Mouse (Mus musculus): ENCODE results near the gene D2hgdh. TPM values are rescaled to one million over a fixed set of nuclear protein-coding genes. Genes with fewer than 3 reads are reported as not detected.
A peak's percentile ranks its signal among the peaks of the same experiment; 100 is the strongest.

Gene D2hgdh
- 6.6 TPM for polyA plus RNA-seq (2012; fragmentation: generic; extraction: Trizol)
- long read RNA-seq, experiment 1, partial matches to known transcripts, result 1 of 8 reads
- long read RNA-seq, experiment 1, other reads (novel, unspliced or antisense), result 2 of 8 reads
- long read RNA-seq, experiment 2, transcript D2hgdh-201 (10 exons, 3,232 nt), result major isoform, 34 of 72 reads
- long read RNA-seq, experiment 2, transcript D2hgdh-202 (10 exons, 3,459 nt), result minor isoform, 22 of 72 reads
- long read RNA-seq, experiment 2, partial matches to known transcripts, result 4 of 72 reads
- long read RNA-seq, experiment 2, other reads (novel, unspliced or antisense), result 12 of 72 reads

DNA sequence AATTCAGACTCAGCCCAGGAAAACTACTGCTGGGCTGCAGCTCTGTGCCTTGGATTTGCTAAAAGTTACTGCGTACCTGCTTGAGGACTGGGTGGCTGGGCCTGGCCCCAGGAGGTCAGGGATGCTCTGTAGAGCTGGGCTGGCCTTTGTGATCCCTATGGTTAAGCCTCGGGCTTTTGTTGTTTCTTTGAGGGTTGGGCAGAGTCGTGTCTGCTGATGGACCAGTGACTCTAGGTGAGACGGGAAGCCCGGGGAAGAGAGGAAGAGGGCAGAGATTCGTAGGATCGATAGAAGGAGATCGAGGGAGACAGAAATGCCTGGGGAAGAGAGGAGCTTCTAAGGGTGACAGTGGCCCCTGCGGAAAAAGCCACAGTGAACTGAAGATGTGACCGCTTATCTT, at the start of gene D2hgdh:
TSS of gene D2hgdh (plus strand) at position 301 of the 400 bp plus-strand sequence.
- H3K4me3 ChIP-seq (ENCODE audit: insufficient read depth, poor library complexity, severe bottlenecking), result peak within 1 kb of the TSS; percentile 35
- peak within 1 kb of the TSS; percentile 94 for H3ac ChIP-seq (ENCODE audit: control insufficient read depth, insufficient read length, low read depth)
- H3K79me3 ChIP-seq (ENCODE audit: low read depth), result no peaks in the 10 kb centered on the region
- TF ChIP-seq MYOD1 (IDR thresholded peaks at IDR 0.05; ENCODE audit: control insufficient read depth, insufficient read length, low read depth) (no peak), CTCF (IDR thresholded peaks at IDR 0.05; ENCODE audit: control insufficient read depth, insufficient read depth, insufficient read length) (no peak), MAX (IDR thresholded peaks at IDR 0.05) (no peak), USF1 (IDR thresholded peaks at IDR 0.05; ENCODE audit: low read depth) (no peak), FOSL1 (IDR thresholded peaks at IDR 0.05; ENCODE audit: insufficient read depth, low read length, poor library complexity, severe bottlenecking) (no peak), MYOG (IDR thresholded peaks at IDR 0.05; ENCODE audit: control insufficient read depth, extremely low read depth, insufficient read length) (no peak), CEBPB (IDR thresholded peaks at IDR 0.05; ENCODE audit: low read depth) (no peak)
- H3K27me3 ChIP-seq (ENCODE audit: control insufficient read depth, insufficient read depth, insufficient read length), result no peaks in the 10 kb centered on the region
- H3K36me3 ChIP-seq (ENCODE audit: control insufficient read depth, insufficient read depth), result peaks cover 13% of the 10 kb centered on the region
- H3K79me2 ChIP-seq (ENCODE audit: control insufficient read depth, insufficient read depth), result no peaks in the 10 kb centered on the region

DNA sequence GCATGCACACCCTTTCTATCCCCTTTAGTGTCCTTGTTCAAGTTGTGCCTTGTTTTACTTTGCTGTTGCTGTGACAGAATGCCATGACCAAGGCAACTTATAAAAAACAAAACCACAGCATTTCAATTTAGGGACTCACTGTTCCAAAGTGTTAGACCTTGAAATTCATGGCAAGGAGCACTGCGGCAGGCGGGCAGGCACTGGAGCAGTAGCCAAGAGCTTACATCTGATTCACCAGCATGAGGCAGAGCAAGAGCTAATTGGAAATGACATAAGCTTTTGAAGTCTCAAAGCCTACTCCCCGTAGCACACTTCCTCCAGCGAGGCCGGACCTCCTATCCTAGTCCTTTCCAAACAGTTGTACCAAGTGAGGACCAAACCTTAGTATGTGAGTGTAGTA, 48.0 kb upstream of the D2hgdh start:
- H3K36me3 ChIP-seq (ENCODE audit: control insufficient read depth, insufficient read depth), result peaks cover 56% of the 10 kb centered on the region

DNA sequence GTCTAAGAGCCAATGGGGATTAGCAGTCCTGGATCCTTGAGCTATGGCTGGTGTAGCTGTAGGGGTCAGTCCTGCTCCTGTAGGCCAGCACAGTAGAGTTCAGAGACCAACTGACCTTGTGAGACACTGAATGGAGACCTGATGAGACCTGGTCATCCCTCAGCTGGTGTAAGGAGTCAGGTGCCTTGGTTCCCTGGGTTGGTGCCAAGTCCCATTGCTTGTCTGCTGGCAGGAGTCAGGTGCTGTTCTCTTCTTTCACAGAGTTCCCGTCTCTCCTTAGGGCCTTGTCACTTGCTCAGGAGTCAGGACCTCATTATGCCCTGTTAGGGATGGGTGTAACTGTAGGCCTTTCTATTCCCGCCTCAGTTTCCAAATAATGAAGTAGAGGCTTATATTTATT, 37.8 kb upstream of the D2hgdh start:
- H3ac ChIP-seq (ENCODE audit: control insufficient read depth, insufficient read length, low read depth), result no peak overlapping the region
- no peaks in the 10 kb centered on the region for H3K79me2 ChIP-seq (ENCODE audit: control insufficient read depth, insufficient read depth)
- no peak for TF ChIP-seq FOSL1 (IDR thresholded peaks at IDR 0.05; ENCODE audit: insufficient read depth, low read length, poor library complexity, severe bottlenecking)
- TF ChIP-seq MAX (IDR thresholded peaks at IDR 0.05), result no peak
- TF ChIP-seq CEBPB (IDR thresholded peaks at IDR 0.05; ENCODE audit: low read depth), result no peak
- no peak for TF ChIP-seq CTCF (IDR thresholded peaks at IDR 0.05; ENCODE audit: control insufficient read depth, insufficient read depth, insufficient read length)
- no peak for TF ChIP-seq MYOD1 (IDR thresholded peaks at IDR 0.05; ENCODE audit: control insufficient read depth, insufficient read length, low read depth)
- no peak for TF ChIP-seq USF1 (IDR thresholded peaks at IDR 0.05; ENCODE audit: low read depth)
- no peak for TF ChIP-seq MYOG (IDR thresholded peaks at IDR 0.05; ENCODE audit: control insufficient read depth, extremely low read depth, insufficient read length)
- no peaks in the 10 kb centered on the region for H3K27me3 ChIP-seq (ENCODE audit: control insufficient read depth, insufficient read depth, insufficient read length)
- H3K4me3 ChIP-seq (ENCODE audit: insufficient read depth, poor library complexity, severe bottlenecking), result no peak overlapping the region
- no peaks in the 10 kb centered on the region for H3K79me3 ChIP-seq (ENCODE audit: low read depth)
- H3K36me3 ChIP-seq (ENCODE audit: control insufficient read depth, insufficient read depth), result peaks cover 81% of the 10 kb centered on the region

More for the DNA sequence above, 48.0 kb upstream of the D2hgdh start:
- no peaks in the 10 kb centered on the region for H3K27me3 ChIP-seq (ENCODE audit: control insufficient read depth, insufficient read depth, insufficient read length)
- no peak overlapping the region for H3ac ChIP-seq (ENCODE audit: control insufficient read depth, insufficient read length, low read depth)
- H3K79me2 ChIP-seq (ENCODE audit: control insufficient read depth, insufficient read depth), result no peaks in the 10 kb centered on the region
- TF ChIP-seq CEBPB (IDR thresholded peaks at IDR 0.05; ENCODE audit: low read depth) (no peak), MYOG (IDR thresholded peaks at IDR 0.05; ENCODE audit: control insufficient read depth, extremely low read depth, insufficient read length) (no peak), USF1 (IDR thresholded peaks at IDR 0.05; ENCODE audit: low read depth) (no peak), MAX (IDR thresholded peaks at IDR 0.05) (no peak), MYOD1 (IDR thresholded peaks at IDR 0.05; ENCODE audit: control insufficient read depth, insufficient read length, low read depth) (no peak), FOSL1 (IDR thresholded peaks at IDR 0.05; ENCODE audit: insufficient read depth, low read length, poor library complexity, severe bottlenecking) (no peak), CTCF (IDR thresholded peaks at IDR 0.05; ENCODE audit: control insufficient read depth, insufficient read depth, insufficient read length) (no peak)
- no peak overlapping the region for H3K4me3 ChIP-seq (ENCODE audit: insufficient read depth, poor library complexity, severe bottlenecking)
- peaks cover 2% of the 10 kb centered on the region for H3K79me3 ChIP-seq (ENCODE audit: low read depth)

DNA sequence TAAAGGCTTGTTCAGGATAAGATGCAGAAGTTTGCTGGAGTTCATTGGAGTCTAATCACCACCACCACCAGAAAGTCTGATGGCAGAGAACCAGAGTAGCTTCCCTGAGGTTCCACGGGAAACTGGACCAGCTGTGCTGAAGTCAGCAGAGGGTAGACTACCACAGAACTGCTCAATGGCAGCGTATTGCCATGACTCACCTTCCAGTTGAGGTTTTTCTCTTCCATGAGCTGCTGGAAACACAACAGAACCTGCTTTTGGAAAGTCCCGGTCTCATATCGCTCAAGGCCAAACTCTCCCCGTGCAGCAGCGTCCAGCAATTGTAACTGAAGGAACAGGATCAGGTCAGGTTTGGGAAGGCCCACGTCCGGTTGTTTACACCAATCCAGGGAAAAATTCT, 30.2 kb upstream of the D2hgdh start:
- TF ChIP-seq CEBPB (IDR thresholded peaks at IDR 0.05; ENCODE audit: low read depth) (no peak), FOSL1 (IDR thresholded peaks at IDR 0.05; ENCODE audit: insufficient read depth, low read length, poor library complexity, severe bottlenecking) (no peak), USF1 (IDR thresholded peaks at IDR 0.05; ENCODE audit: low read depth) (no peak), MAX (IDR thresholded peaks at IDR 0.05) (no peak), CTCF (IDR thresholded peaks at IDR 0.05; ENCODE audit: control insufficient read depth, insufficient read depth, insufficient read length) (no peak), MYOG (IDR thresholded peaks at IDR 0.05; ENCODE audit: control insufficient read depth, extremely low read depth, insufficient read length) (no peak), MYOD1 (IDR thresholded peaks at IDR 0.05; ENCODE audit: control insufficient read depth, insufficient read length, low read depth) (no peak)
- H3K79me2 ChIP-seq (ENCODE audit: control insufficient read depth, insufficient read depth), result peaks cover 37% of the 10 kb centered on the region
- H3K27me3 ChIP-seq (ENCODE audit: control insufficient read depth, insufficient read depth, insufficient read length), result no peaks in the 10 kb centered on the region
- H3ac ChIP-seq (ENCODE audit: control insufficient read depth, insufficient read length, low read depth), result no peak overlapping the region
- no peak overlapping the region for H3K4me3 ChIP-seq (ENCODE audit: insufficient read depth, poor library complexity, severe bottlenecking)
- peaks cover 12% of the 10 kb centered on the region for H3K79me3 ChIP-seq (ENCODE audit: low read depth)
- peaks cover 89% of the 10 kb centered on the region for H3K36me3 ChIP-seq (ENCODE audit: control insufficient read depth, insufficient read depth)

DNA sequence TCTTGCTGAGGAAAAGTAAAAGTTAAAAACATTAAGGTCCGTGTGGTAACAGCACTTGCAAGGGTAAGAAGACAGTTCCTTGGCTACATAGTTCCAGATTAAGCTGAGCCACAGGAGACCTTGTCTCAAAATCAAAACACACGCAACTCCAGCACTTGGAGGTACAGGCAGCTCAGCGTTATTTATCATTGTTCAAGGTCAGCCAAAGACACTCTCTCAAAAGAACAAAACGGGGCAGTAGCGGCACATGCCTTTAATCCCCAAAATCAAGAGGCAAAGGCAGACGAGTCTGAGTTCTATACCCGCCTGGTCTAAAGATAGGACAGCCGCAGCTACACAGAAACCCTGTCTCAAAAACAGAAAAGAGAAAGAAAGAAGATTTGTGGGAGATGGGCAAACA, 28.8 kb upstream of the D2hgdh start:
- H3ac ChIP-seq (ENCODE audit: control insufficient read depth, insufficient read length, low read depth), result no peak overlapping the region
- H3K79me2 ChIP-seq (ENCODE audit: control insufficient read depth, insufficient read depth), result peaks cover 50% of the 10 kb centered on the region
- no peak overlapping the region for H3K4me3 ChIP-seq (ENCODE audit: insufficient read depth, poor library complexity, severe bottlenecking)
- peaks cover 91% of the 10 kb centered on the region for H3K36me3 ChIP-seq (ENCODE audit: control insufficient read depth, insufficient read depth)
- H3K79me3 ChIP-seq (ENCODE audit: low read depth), result peaks cover 23% of the 10 kb centered on the region
- TF ChIP-seq USF1 (IDR thresholded peaks at IDR 0.05; ENCODE audit: low read depth) (no peak), CEBPB (IDR thresholded peaks at IDR 0.05; ENCODE audit: low read depth) (no peak), FOSL1 (IDR thresholded peaks at IDR 0.05; ENCODE audit: insufficient read depth, low read length, poor library complexity, severe bottlenecking) (no peak), MAX (IDR thresholded peaks at IDR 0.05) (no peak), MYOG (IDR thresholded peaks at IDR 0.05; ENCODE audit: control insufficient read depth, extremely low read depth, insufficient read length) (no peak), MYOD1 (IDR thresholded peaks at IDR 0.05; ENCODE audit: control insufficient read depth, insufficient read length, low read depth) (no peak), CTCF (IDR thresholded peaks at IDR 0.05; ENCODE audit: control insufficient read depth, insufficient read depth, insufficient read length) (no peak)
- H3K27me3 ChIP-seq (ENCODE audit: control insufficient read depth, insufficient read depth, insufficient read length), result no peaks in the 10 kb centered on the region
